Mouse (Mus musculus): Measurements from ENCODE around the gene Ddx55. TPM values are rescaled to one million over a fixed set of nuclear protein-coding genes. Genes with fewer than 3 reads are reported as not detected.

The Ddx55 gene
- total and polyA plus RNA-seq, 2 experiments, result 3.0 to 6.3 TPM

DNA sequence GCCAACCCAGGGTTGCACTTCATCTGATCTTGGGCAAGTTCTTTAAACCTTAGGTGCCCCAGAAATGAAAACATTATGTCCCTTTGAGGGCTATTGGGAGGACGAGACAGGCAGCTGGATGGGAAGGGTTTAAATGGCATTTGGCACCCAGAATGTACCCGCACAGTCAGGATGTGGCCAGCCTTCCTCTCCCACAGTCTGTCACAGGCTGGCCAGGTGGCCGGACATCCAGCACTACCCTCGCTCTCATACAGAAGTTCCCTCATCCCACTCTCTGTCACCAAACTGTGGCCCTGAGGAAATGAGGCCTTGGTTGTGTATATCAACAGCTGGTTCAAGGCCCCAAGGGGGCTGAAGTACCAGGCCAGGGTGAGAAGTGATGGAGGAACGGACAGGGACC is 27.7 kb upstream of the Ddx55 start:
- 92% methylated on average over 5 of the region's 5 CpGs for WGBS

DNA sequence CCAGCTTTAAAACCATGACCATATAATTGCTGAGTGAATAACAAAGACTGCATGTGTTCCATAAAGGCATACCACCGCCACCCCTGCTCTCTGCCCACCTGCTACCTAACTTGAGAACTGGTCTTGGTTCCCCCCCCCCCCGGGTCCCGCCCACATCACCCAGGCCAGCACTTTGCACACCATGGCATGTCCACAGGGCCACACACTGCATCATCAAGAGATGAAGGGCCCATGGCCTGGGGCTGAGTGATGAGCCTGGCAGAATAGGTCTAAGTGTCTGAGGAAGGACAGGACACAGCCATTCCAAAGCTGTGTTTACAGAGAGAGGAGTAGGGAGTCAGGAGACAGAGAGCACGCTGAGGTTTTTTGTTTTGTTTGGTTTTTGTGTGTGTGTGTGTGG is 24.3 kb upstream of the Ddx55 start:
- 73% methylated on average over 4 of the region's 4 CpGs for WGBS
- Histone ChIP-seq H3K9ac (ENCODE audit: low read depth, low read length) (no peak overlapping the region), H3K79me2 (ENCODE audit: control insufficient read depth, insufficient read depth, low read length) (peaks cover 7% of the 10 kb centered on the region; the same call in 1 of the 2 replicates), H3K27me3 (ENCODE audit: control insufficient read depth, insufficient read depth, low read length) (no peaks in the 10 kb centered on the region), H3K4me3 (ENCODE audit: insufficient read depth, low read depth, low read length) (no peak overlapping the region), H3K4me1 (ENCODE audit: control insufficient read depth, insufficient read depth, low read length) (peaks cover 4% of the 10 kb centered on the region; the same call in 1 of the 2 replicates), H3K27ac (replicated peaks; ENCODE audit: insufficient read depth, low read depth, low read length) (no peak overlapping the region), H3K36me3 (ENCODE audit: control insufficient read depth, insufficient read depth, low read length) (no peaks in the 10 kb centered on the region)
- TF ChIP-seq POLR2A (IDR thresholded peaks at IDR 0.05; ENCODE audit: extremely low read depth, insufficient read depth, low read length) (no peak), CTCF (IDR thresholded peaks at IDR 0.05; ENCODE audit: low read depth, low read length) (no peak)
- no peak for DNase-seq (ENCODE audit: extremely low read depth, low read depth, low spot score)

More for the DNA sequence above, 27.7 kb upstream of the Ddx55 start:
- Histone ChIP-seq H3K79me2 (ENCODE audit: control insufficient read depth, insufficient read depth, low read length) (peaks cover 7% of the 10 kb centered on the region; the same call in 1 of the 2 replicates), H3K36me3 (ENCODE audit: control insufficient read depth, insufficient read depth, low read length) (no peaks in the 10 kb centered on the region), H3K4me1 (ENCODE audit: control insufficient read depth, insufficient read depth, low read length) (no peaks in the 10 kb centered on the region), H3K9ac (ENCODE audit: low read depth, low read length) (no peak overlapping the region), H3K27ac (replicated peaks; ENCODE audit: insufficient read depth, low read depth, low read length) (no peak overlapping the region), H3K27me3 (ENCODE audit: control insufficient read depth, insufficient read depth, low read length) (no peaks in the 10 kb centered on the region), H3K4me3 (ENCODE audit: insufficient read depth, low read depth, low read length) (no peak overlapping the region)
- TF ChIP-seq POLR2A (IDR thresholded peaks at IDR 0.05; ENCODE audit: extremely low read depth, insufficient read depth, low read length), result no peak
- TF ChIP-seq CTCF (IDR thresholded peaks at IDR 0.05; ENCODE audit: low read depth, low read length), result no peak
- no peak for DNase-seq (ENCODE audit: extremely low read depth, low read depth, low spot score)

- H3K27me3 ChIP-seq (ENCODE audit: control insufficient read depth, insufficient read depth, low read length), result no peaks in the 10 kb centered on the region
Observed at GRCm38 (mm10) chr5:124528791-124529190, 23.9 kb upstream of the Ddx55 start.

GRCm38 (mm10) chr5:124529191-124529651 is 23.4 kb upstream of the Ddx55 start:
- WGBS, result 72% methylated on average over 8 of the region's 8 CpGs
- no peak for TF ChIP-seq POLR2A (IDR thresholded peaks at IDR 0.05; ENCODE audit: extremely low read depth, insufficient read depth, low read length)
- peaks cover 4% of the 10 kb centered on the region; the same call in 1 of the 2 replicates for H3K4me1 ChIP-seq (ENCODE audit: control insufficient read depth, insufficient read depth, low read length)

More at GRCm38 (mm10) chr5:124528791-124529190, 23.9 kb upstream of the Ddx55 start:
- peak overlapping the region; percentile 41 for H3K27ac ChIP-seq (replicated peaks; ENCODE audit: insufficient read depth, low read depth, low read length)
- H3K9ac ChIP-seq (ENCODE audit: low read depth, low read length), result 0 out of 2 replicates have a peak overlapping the region, but pooled peaks have one; percentile 19
- peaks cover 4% of the 10 kb centered on the region; the same call in 1 of the 2 replicates for H3K4me1 ChIP-seq (ENCODE audit: control insufficient read depth, insufficient read depth, low read length)
- no peaks in the 10 kb centered on the region for H3K36me3 ChIP-seq (ENCODE audit: control insufficient read depth, insufficient read depth, low read length)
- H3K4me3 ChIP-seq (ENCODE audit: insufficient read depth, low read depth, low read length), result no peak overlapping the region
- no peak for DNase-seq (ENCODE audit: extremely low read depth, low read depth, low spot score)
- peaks cover 4% of the 10 kb centered on the region; the same call in 1 of the 2 replicates for H3K79me2 ChIP-seq (ENCODE audit: control insufficient read depth, insufficient read depth, low read length)
- TF ChIP-seq POLR2A (IDR thresholded peaks at IDR 0.05; ENCODE audit: extremely low read depth, insufficient read depth, low read length), result no peak
- 59% methylated on average over 9 of the region's 9 CpGs for WGBS

DNA sequence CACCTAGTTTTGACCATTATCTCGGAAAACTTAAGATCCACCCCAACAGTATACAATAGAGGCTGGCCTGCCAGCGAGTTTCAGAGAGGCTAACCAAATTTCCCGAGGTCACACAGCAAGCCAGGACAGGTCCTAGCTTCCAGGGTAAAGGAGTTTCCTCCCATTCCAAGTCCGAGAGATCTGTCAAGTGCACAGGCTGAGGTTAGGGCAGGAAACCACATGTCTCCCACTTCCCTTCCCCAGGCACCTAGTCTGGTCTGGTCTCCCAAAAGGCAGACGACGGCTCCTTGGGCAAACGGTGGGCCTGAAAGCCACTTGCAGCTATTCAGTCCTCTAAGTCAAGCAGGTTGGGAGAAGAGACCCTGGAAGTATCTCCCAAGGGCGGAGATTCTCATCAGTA is 23.0 kb upstream of the Ddx55 start:
- no peak overlapping the region for H3K9ac ChIP-seq (ENCODE audit: low read depth, low read length)
- peak overlapping the region; percentile 41 for H3K27ac ChIP-seq (replicated peaks; ENCODE audit: insufficient read depth, low read depth, low read length)
- DNase-seq (ENCODE audit: extremely low read depth, low read depth, low spot score), result no peak
- H3K4me1 ChIP-seq (ENCODE audit: control insufficient read depth, insufficient read depth, low read length), result peaks cover 4% of the 10 kb centered on the region; the same call in 1 of the 2 replicates
- TF ChIP-seq CTCF (IDR thresholded peaks at IDR 0.05; ENCODE audit: low read depth, low read length) (no peak), POLR2A (IDR thresholded peaks at IDR 0.05; ENCODE audit: extremely low read depth, insufficient read depth, low read length) (no peak)
- no peaks in the 10 kb centered on the region for H3K27me3 ChIP-seq (ENCODE audit: control insufficient read depth, insufficient read depth, low read length)
- no peaks in the 10 kb centered on the region for H3K36me3 ChIP-seq (ENCODE audit: control insufficient read depth, insufficient read depth, low read length)
- WGBS, result 75% methylated on average over 8 of the region's 8 CpGs
- H3K4me3 ChIP-seq (ENCODE audit: insufficient read depth, low read depth, low read length), result peak overlapping the region; percentile 2
- 0 out of 2 replicates have a peak, but pooled peaks cover 4% of the 10 kb centered on the region for H3K79me2 ChIP-seq (ENCODE audit: control insufficient read depth, insufficient read depth, low read length)

More at GRCm38 (mm10) chr5:124529191-124529651, 23.4 kb upstream of the Ddx55 start:
- H3K79me2 ChIP-seq (ENCODE audit: control insufficient read depth, insufficient read depth, low read length), result 0 out of 2 replicates have a peak, but pooled peaks cover 4% of the 10 kb centered on the region
- H3K36me3 ChIP-seq (ENCODE audit: control insufficient read depth, insufficient read depth, low read length), result no peaks in the 10 kb centered on the region
- H3K27me3 ChIP-seq (ENCODE audit: control insufficient read depth, insufficient read depth, low read length), result no peaks in the 10 kb centered on the region
- H3K27ac ChIP-seq (replicated peaks; ENCODE audit: insufficient read depth, low read depth, low read length), result peak overlapping the region; percentile 41
- DNase-seq (ENCODE audit: extremely low read depth, low read depth, low spot score), result no peak
- H3K9ac ChIP-seq (ENCODE audit: low read depth, low read length), result peak overlapping the region; percentile 19; the same call in 1 of the 2 replicates
- H3K4me3 ChIP-seq (ENCODE audit: insufficient read depth, low read depth, low read length), result peak overlapping the region; percentile 2
